Mouse (Mus musculus) liver, embryonic 16.5 days (tissue): Measurements from ENCODE around the gene Agfg1. TPM values are rescaled to one million over a fixed set of nuclear protein-coding genes. Genes with fewer than 3 reads are reported as not detected.

Experiments
- ATAC-seq: fragments of 200-750 bp; cut with Nextera tagmentation; 2 replicates; pipeline ENCODE4 v1.8.0; 2017; ENCODE audit warnings: low read depth, mild to moderate bottlenecking, moderate number of reproducible peaks, moderate library complexity
- H3K27ac ChIP-seq: fragments of 300-500 bp; sonication (generic); 2 replicates; pipeline ENCODE4 v1.5.1; 2014; ENCODE audit warnings: mild to moderate bottlenecking, low read length
- H3K27me3 ChIP-seq: fragments of 300-500 bp; sonication (generic); 2 replicates; pipeline ENCODE4 v1.6.1; 2014; ENCODE audit warnings: low read depth, low read length, mixed read lengths; ENCODE audit not compliant: control insufficient read depth, insufficient read depth
- H3K36me3 ChIP-seq: fragments of 300-500 bp; sonication (generic); 2 replicates; pipeline ENCODE4 v1.6.1; 2014; ENCODE audit warnings: mild to moderate bottlenecking; ENCODE audit not compliant: control insufficient read depth, insufficient read depth
- H3K4me1 ChIP-seq: fragments of 300-500 bp; sonication (generic); 2 replicates; pipeline ENCODE4 v1.6.1; 2014; ENCODE audit warnings: low read depth, low read length, mixed read lengths; ENCODE audit not compliant: control insufficient read depth
- H3K4me2 ChIP-seq: fragments of 300-500 bp; sonication (generic); 2 replicates; pipeline ENCODE4 v1.6.1; 2014; ENCODE audit warnings: low read depth, low read length, mixed read lengths
- H3K4me3 ChIP-seq: fragments of 300-500 bp; sonication (generic); 2 replicates; pipeline ENCODE4 v1.5.1; 2014; ENCODE audit warnings: low read depth, mild to moderate bottlenecking, low read length
- H3K9ac ChIP-seq: fragments of 300-500 bp; sonication (generic); 2 replicates; pipeline ENCODE4 v1.6.1; 2014; ENCODE audit warnings: low read depth, low read length
- H3K9me3 ChIP-seq: fragments of 300-500 bp; sonication (generic); replicated peaks from 2 replicates; pipeline ENCODE4 v1.6.1; 2016; ENCODE audit warnings: low read length; ENCODE audit not compliant: control insufficient read depth
- WGBS: fragments of 180-500 bp; shearing (Covaris S2); extraction: QIAGEN DNeasy Blood & Tissue Kit; methylation state at CpG from one replicate; pipeline ENCODE4 v1.1.7; 2014; ENCODE audit not compliant: insufficient replicate concordance; 5-methylcytosine and 5-hydroxymethylcytosine counted together
- microRNA-seq: library from miRNA; unstranded; fragments of <30 nt; microRNA quantifications from one replicate; pipeline ENCODE4, GENCODE M21; 2016
- polyA plus RNA-seq: library from polyadenylated mRNA; unstranded; fragments of >200 nt; fragmentation: Nextera tagmentation; extraction: Ambion mirVana; gene quantifications from 2 replicates; pipeline ENCODE4 v1.2.1, GENCODE M21; 2015

The Agfg1 gene
- polyA plus RNA-seq, 1 experiment from 2014 or later: 44.7 TPM

DNA sequence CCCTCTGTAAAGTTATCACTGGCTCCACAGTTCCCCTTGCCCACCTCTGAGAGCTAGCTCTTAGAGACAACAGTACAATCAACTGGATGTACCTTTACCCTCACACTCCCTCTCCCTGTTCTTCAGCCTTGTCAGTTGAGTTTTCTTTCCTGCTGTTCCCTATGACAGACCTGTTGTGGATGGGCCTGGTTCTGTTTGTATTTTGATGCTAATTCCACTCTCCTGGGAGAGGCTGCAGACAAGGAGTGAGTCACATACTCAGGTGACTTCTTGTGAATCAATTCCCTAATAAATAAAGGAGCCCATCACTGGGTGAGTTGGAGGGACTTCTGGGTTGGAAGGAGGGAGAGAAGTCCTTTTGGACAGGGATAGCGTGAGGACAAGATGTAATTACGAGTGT is 109.3 kb downstream of the Agfg1 start:
- no peak overlapping the region for H3K4me2 ChIP-seq
- no peak overlapping the region for H3K4me3 ChIP-seq
- H3K36me3 ChIP-seq: no peaks in the 10 kb centered on the region
- WGBS: 52% methylated on average over 2 of the region's 2 CpGs
- no peak overlapping the region for H3K9ac ChIP-seq
- H3K27ac ChIP-seq: no peak overlapping the region
- H3K9me3 ChIP-seq: no peaks in the 10 kb centered on the region
- H3K4me1 ChIP-seq: no peaks in the 10 kb centered on the region
- H3K27me3 ChIP-seq: no peaks in the 10 kb centered on the region
- no peak for ATAC-seq

Small RNA genes lying within 50 kb of the gene (microRNA-seq; reads per million reads assigned to microRNA genes)
- 1.5 reads per million for gene Gm22396

Other genes with a start within 250 kb of the Agfg1 start
- 156 and 164 TPM in 2 replicates for gene Mff, start 114.6 kb upstream of the Agfg1 start, polyA plus RNA-seq
- 1.2 TPM in 1 of 2 replicates, not detected in the other for gene Tm4sf20, start 71.0 kb upstream of the Agfg1 start, polyA plus RNA-seq
- not detected in 2 replicates for gene Gm47791, start 68.2 kb upstream of the Agfg1 start, polyA plus RNA-seq
- gene A030005L19Rik, start 73.8 kb downstream of the Agfg1 start, polyA plus RNA-seq: 0.11 TPM in 1 of 2 replicates, not detected in the other
- not detected in 2 replicates for gene A030014E15Rik, start 85.4 kb downstream of the Agfg1 start, polyA plus RNA-seq
- gene Gm6217, start 91.9 kb downstream of the Agfg1 start, polyA plus RNA-seq: not detected in 2 replicates
- not detected in 2 replicates for gene A030003K21Rik, start 103.9 kb downstream of the Agfg1 start, polyA plus RNA-seq
- gene Gm7544, start 116.5 kb downstream of the Agfg1 start, polyA plus RNA-seq: not detected in 2 replicates
- not detected in 2 replicates for gene Gm47955, start 120.8 kb downstream of the Agfg1 start, polyA plus RNA-seq
- gene Gm47959, start 161.1 kb downstream of the Agfg1 start, polyA plus RNA-seq: not detected in 2 replicates
- 0.08 TPM in 1 of 2 replicates, not detected in the other for gene Slc19a3, start 199.0 kb downstream of the Agfg1 start, polyA plus RNA-seq
- not detected in 2 replicates for gene Krtap28-10, start 203.0 kb downstream of the Agfg1 start, polyA plus RNA-seq
- gene Gm47969, start 205.4 kb downstream of the Agfg1 start, polyA plus RNA-seq: not detected in 2 replicates
- gene A030005K14Rik, start 219.9 kb downstream of the Agfg1 start, polyA plus RNA-seq: not detected in 2 replicates
- not detected in 2 replicates for gene Krtap28-13, start 221.4 kb downstream of the Agfg1 start, polyA plus RNA-seq